In the genomic region with DNA sequence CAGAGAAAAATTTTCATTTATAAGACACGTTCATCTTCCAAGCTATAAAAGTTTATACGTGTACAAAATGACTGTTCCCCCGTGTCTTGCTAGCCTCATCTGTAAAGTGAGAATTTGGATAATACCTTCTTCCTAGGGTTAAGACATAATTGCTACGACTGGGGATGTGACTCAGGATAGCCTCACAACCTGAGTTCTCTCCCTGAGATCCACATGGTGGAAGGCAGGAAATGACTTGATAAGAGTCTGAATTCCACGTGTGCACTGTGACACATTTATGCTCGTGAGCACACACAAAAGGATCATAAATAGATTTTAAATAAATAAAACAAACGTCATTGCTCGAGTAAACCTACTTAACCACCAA, we compare ENCODE assay signal across 8 mouse cellular contexts. TPM values are rescaled to one million over a fixed set of nuclear protein-coding genes. Genes with fewer than 3 reads are reported as not detected.
DNase-seq lines count a peak whose midpoint lies in the region; ATAC-seq and TF ChIP-seq lines count a peak whose summit lies in the region.
"Had no signal": no experiment of that assay in that cellular context is flagged by ENCODE, and none has a peak within 500 bp of the region (broad histone marks: within the 10 kb centered on the region; RNA-seq: fewer than 3 reads in every experiment).

No protein-coding gene starts in this region.

- ATAC-seq in lung, embryonic 14.5 days (ENCODE audit: insufficient read depth): peak; percentile 36; the same call in 1 of the 2 replicates
- ATAC-seq in forebrain, embryonic 15.5 days (replicated peaks): no peak
- peak; percentile 49 for ATAC-seq in limb, embryonic 12.5 days (ENCODE audit: insufficient number of reproducible peaks, insufficient read depth, low FRiP score, low TSS enrichment, low read depth)
- ATAC-seq in neural tube, embryonic 12.5 days (ENCODE audit: low FRiP score, low read depth): peak; percentile 54

- no peaks in the 10 kb centered on the region for H3K27me3 ChIP-seq in lung, embryonic 14.5 days (ENCODE audit: insufficient read depth, low read length)
- no peaks in the 10 kb centered on the region for H3K27me3 ChIP-seq in forebrain, embryonic 15.5 days
- peaks cover 8% of the 10 kb centered on the region; the same call in 1 of the 2 replicates for H3K27me3 ChIP-seq in limb, embryonic 12.5 days
- H3K27me3 ChIP-seq in neural tube, embryonic 12.5 days (replicated peaks): no peaks in the 10 kb centered on the region

- H3K4me1 ChIP-seq in lung, embryonic 14.5 days (ENCODE audit: insufficient read depth): no peaks in the 10 kb centered on the region
- H3K4me1 ChIP-seq in forebrain, embryonic 15.5 days: peaks cover 10% of the 10 kb centered on the region
- H3K4me1 ChIP-seq in limb, embryonic 12.5 days (replicated peaks): no peaks in the 10 kb centered on the region
- 0 out of 2 replicates have a peak, but pooled peaks cover 5% of the 10 kb centered on the region for H3K4me1 ChIP-seq in neural tube, embryonic 12.5 days

- H3K9ac ChIP-seq in lung, embryonic 14.5 days: no peak overlapping the region
- no peak overlapping the region for H3K9ac ChIP-seq in forebrain, embryonic 15.5 days (replicated peaks)
- no peak overlapping the region for H3K9ac ChIP-seq in limb, embryonic 12.5 days (replicated peaks)
- H3K9ac ChIP-seq in neural tube, embryonic 12.5 days: no peak overlapping the region

- no peak for DNase-seq in lung, embryonic 14.5 days
- no peak for DNase-seq in lung, postnatal 25 days (ENCODE audit: low spot score)
- DNase-seq in gastrocnemius, adult 18-20 months (ENCODE audit: low spot score): no peak
- DNase-seq in thymus, postnatal 4 days: no peak

- peak overlapping the region; percentile 62 for H3K4me2 ChIP-seq in lung, embryonic 14.5 days
- H3K4me2 ChIP-seq in forebrain, embryonic 15.5 days (replicated peaks): no peak overlapping the region
- no peak overlapping the region for H3K4me2 ChIP-seq in limb, embryonic 12.5 days
- no peak overlapping the region for H3K4me2 ChIP-seq in neural tube, embryonic 12.5 days (replicated peaks)

- no peaks in the 10 kb centered on the region for H3K36me3 ChIP-seq in lung, embryonic 14.5 days (ENCODE audit: insufficient read depth)
- no peaks in the 10 kb centered on the region for H3K36me3 ChIP-seq in forebrain, embryonic 15.5 days
- no peaks in the 10 kb centered on the region for H3K36me3 ChIP-seq in limb, embryonic 12.5 days
- no peaks in the 10 kb centered on the region for H3K36me3 ChIP-seq in neural tube, embryonic 12.5 days

- WGBS in lung, embryonic 14.5 days: 35% methylated on average over 8 of the region's 8 CpGs
- WGBS in forebrain, embryonic 15.5 days: 48% methylated on average over 8 of the region's 8 CpGs
- 35% methylated on average over 8 of the region's 8 CpGs for WGBS in limb, embryonic 12.5 days
- 44% methylated on average over 8 of the region's 8 CpGs for WGBS in neural tube, embryonic 12.5 days

- no peaks in the 10 kb centered on the region for H3K9me3 ChIP-seq in lung, embryonic 14.5 days (ENCODE audit: low read depth, low read length)
- no peaks in the 10 kb centered on the region for H3K9me3 ChIP-seq in forebrain, embryonic 15.5 days
- H3K9me3 ChIP-seq in limb, embryonic 12.5 days: no peaks in the 10 kb centered on the region
- H3K9me3 ChIP-seq in neural tube, embryonic 12.5 days: no peaks in the 10 kb centered on the region

- H3K27ac ChIP-seq in lung, embryonic 14.5 days (ENCODE audit: low read depth): no peak overlapping the region
- H3K27ac ChIP-seq in forebrain, embryonic 15.5 days (replicated peaks): no peak overlapping the region
- H3K27ac ChIP-seq in limb, embryonic 12.5 days: no peak overlapping the region
- H3K27ac ChIP-seq in neural tube, embryonic 12.5 days: no peak overlapping the region

- TF ChIP-seq CTCF in lung, embryonic 14.5 days (IDR thresholded peaks at IDR 0.05; ENCODE audit: low read depth): no peak

- no peak overlapping the region for H3K4me3 ChIP-seq in lung, embryonic 14.5 days (ENCODE audit: low read depth, low read length)
- H3K4me3 ChIP-seq in forebrain, embryonic 15.5 days: peak overlapping the region; percentile 53; the same call in 1 of the 2 replicates
- no peak overlapping the region for H3K4me3 ChIP-seq in limb, embryonic 12.5 days (replicated peaks)
- H3K4me3 ChIP-seq in neural tube, embryonic 12.5 days: no peak overlapping the region

RNA-seq across cellular contexts. Expression of a gene that starts 0.2 kb away (rescaled TPM):
- 26.4 and 28.6 TPM in 2 replicates for polyA plus RNA-seq in lung, embryonic 14.5 days (2014; fragmentation: Nextera tagmentation; extraction: Ambion mirVana)
- polyA plus RNA-seq in forebrain, embryonic 15.5 days (2015; fragmentation: Nextera tagmentation; extraction: Ambion mirVana): 40.5 and 42.4 TPM in 2 replicates
- 31.2 and 32.8 TPM in 2 replicates for polyA plus RNA-seq in limb, embryonic 12.5 days (2016; fragmentation: Nextera tagmentation; extraction: Ambion mirVana)
- polyA plus RNA-seq in neural tube, embryonic 12.5 days (2016; fragmentation: Nextera tagmentation; extraction: Ambion mirVana): 30.2 and 30.6 TPM in 2 replicates
- 10 to 100 TPM; 10.6 to 12.4 TPM for total RNA-seq in gastrocnemius, adult 18-20 months (2021)

RNA-seq across cellular contexts. Expression of a gene that starts 1.3 kb away (rescaled TPM):
- polyA plus RNA-seq in lung, embryonic 14.5 days (2014; fragmentation: Nextera tagmentation; extraction: Ambion mirVana): 0.05 TPM in 1 of 2 replicates, not detected in the other
- 0.05 and 0.19 TPM in 2 replicates for polyA plus RNA-seq in forebrain, embryonic 15.5 days (2015; fragmentation: Nextera tagmentation; extraction: Ambion mirVana)
- not detected in 2 replicates for polyA plus RNA-seq in limb, embryonic 12.5 days (2016; fragmentation: Nextera tagmentation; extraction: Ambion mirVana)
- 0.47 TPM in 1 of 2 replicates, not detected in the other for polyA plus RNA-seq in neural tube, embryonic 12.5 days (2016; fragmentation: Nextera tagmentation; extraction: Ambion mirVana)
- total RNA-seq in gastrocnemius, adult 18-20 months (2021): not detected
- total RNA-seq: left cerebral cortex, postnatal 25 days had no signal

RNA-seq across cellular contexts. Expression of a gene that starts 31.5 kb away (rescaled TPM):
- polyA plus RNA-seq in lung, embryonic 14.5 days (2014; fragmentation: Nextera tagmentation; extraction: Ambion mirVana): 1.4 and 1.5 TPM in 2 replicates
- 4.8 and 4.9 TPM in 2 replicates for polyA plus RNA-seq in forebrain, embryonic 15.5 days (2015; fragmentation: Nextera tagmentation; extraction: Ambion mirVana)
- polyA plus RNA-seq in limb, embryonic 12.5 days (2016; fragmentation: Nextera tagmentation; extraction: Ambion mirVana): 1.9 and 2.4 TPM in 2 replicates
- 4.6 and 5.3 TPM in 2 replicates for polyA plus RNA-seq in neural tube, embryonic 12.5 days (2016; fragmentation: Nextera tagmentation; extraction: Ambion mirVana)
- total RNA-seq in gastrocnemius, adult 18-20 months (2021): 1 to 10 TPM; 3.1 to 3.9 TPM

RNA-seq across cellular contexts. Expression of a gene that starts 32.1 kb away (rescaled TPM):
- polyA plus RNA-seq in lung, embryonic 14.5 days (2014; fragmentation: Nextera tagmentation; extraction: Ambion mirVana): 0.19 TPM in 1 of 2 replicates, not detected in the other
- polyA plus RNA-seq in forebrain, embryonic 15.5 days (2015; fragmentation: Nextera tagmentation; extraction: Ambion mirVana): 0.05 and 0.10 TPM in 2 replicates
- polyA plus RNA-seq in limb, embryonic 12.5 days (2016; fragmentation: Nextera tagmentation; extraction: Ambion mirVana): 0.06 TPM in 1 of 2 replicates, not detected in the other
- 0.06 and 0.09 TPM in 2 replicates for polyA plus RNA-seq in neural tube, embryonic 12.5 days (2016; fragmentation: Nextera tagmentation; extraction: Ambion mirVana)
- total RNA-seq in gastrocnemius, adult 18-20 months (2021): under 1 TPM in 1 of 2 experiments, not detected in 1; 0.11 TPM
- total RNA-seq: left cerebral cortex, postnatal 25 days had no signal

RNA-seq across cellular contexts. Expression of a gene that starts 32.7 kb away (rescaled TPM):
- polyA plus RNA-seq in lung, embryonic 14.5 days (2014; fragmentation: Nextera tagmentation; extraction: Ambion mirVana): 0.88 and 0.97 TPM in 2 replicates
- polyA plus RNA-seq in forebrain, embryonic 15.5 days (2015; fragmentation: Nextera tagmentation; extraction: Ambion mirVana): 109 and 120 TPM in 2 replicates
- 0.83 and 1.1 TPM in 2 replicates for polyA plus RNA-seq in limb, embryonic 12.5 days (2016; fragmentation: Nextera tagmentation; extraction: Ambion mirVana)
- polyA plus RNA-seq in neural tube, embryonic 12.5 days (2016; fragmentation: Nextera tagmentation; extraction: Ambion mirVana): 62.2 and 71.0 TPM in 2 replicates
- total RNA-seq in gastrocnemius, adult 18-20 months (2021): 1 to 10 TPM; 1.4 to 1.5 TPM
